Mouse (Mus musculus) 3134 (cell line): ENCODE data around the gene Oog4.
"Not testable (repeated sequence)": the region's sequence is repeated elsewhere in the genome, so short reads cannot be mapped to it uniquely, and the experiment has no call there.

ENCODE experiments used
- DNase-seq: peaks from one replicate; pipeline ENCODE4 v3.0.0-alpha.2; 2011; ENCODE audit warnings: low spot score; ENCODE audit not compliant: insufficient read length; ENCODE audit errors: extremely low read depth

Gene Oog4

DNA sequence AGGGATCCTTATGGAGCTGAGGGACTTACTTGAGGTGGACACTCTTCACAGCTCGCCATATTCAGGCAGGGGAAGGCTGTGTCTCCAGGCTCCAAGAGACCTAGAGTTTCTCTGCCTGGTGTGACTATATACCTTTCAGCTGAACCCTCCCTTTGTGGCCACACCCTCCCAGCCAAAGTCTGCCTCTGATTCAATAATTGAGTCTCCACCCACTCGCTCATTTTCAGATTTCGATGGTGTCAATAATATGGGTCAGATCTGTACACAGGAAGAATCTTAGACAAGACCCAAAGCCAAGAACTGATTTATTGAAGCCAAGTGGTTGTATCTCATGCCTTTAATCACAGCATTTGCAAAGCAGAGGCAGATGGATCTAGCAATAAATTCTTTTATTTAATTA lies at the start of gene Oog4:
TSS of gene Oog4 (minus strand) at position 101 of the 400 bp plus-strand sequence.
- no peak for DNase-seq

DNA sequence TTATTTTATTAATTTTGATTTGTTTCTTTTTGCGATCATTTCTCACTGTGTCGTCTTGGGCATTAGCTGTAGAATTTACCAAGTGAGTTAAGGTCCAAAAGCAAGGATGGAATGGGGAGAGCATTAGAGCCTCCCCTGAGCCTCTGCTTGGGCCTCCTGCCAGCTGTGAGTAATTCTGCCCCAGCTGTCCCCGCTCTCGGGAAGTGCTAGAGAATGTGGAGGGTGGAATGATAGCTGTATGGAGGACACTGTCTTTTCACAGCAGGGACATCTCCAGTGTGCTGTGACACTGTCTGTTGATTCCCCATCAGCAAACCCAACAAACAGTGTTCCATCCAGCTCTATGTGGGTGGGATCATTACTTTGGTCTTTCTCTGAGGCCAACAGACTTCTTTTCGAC lies 23.4 kb downstream of the Oog4 start:
- not testable (repeated sequence) for DNase-seq

DNA sequence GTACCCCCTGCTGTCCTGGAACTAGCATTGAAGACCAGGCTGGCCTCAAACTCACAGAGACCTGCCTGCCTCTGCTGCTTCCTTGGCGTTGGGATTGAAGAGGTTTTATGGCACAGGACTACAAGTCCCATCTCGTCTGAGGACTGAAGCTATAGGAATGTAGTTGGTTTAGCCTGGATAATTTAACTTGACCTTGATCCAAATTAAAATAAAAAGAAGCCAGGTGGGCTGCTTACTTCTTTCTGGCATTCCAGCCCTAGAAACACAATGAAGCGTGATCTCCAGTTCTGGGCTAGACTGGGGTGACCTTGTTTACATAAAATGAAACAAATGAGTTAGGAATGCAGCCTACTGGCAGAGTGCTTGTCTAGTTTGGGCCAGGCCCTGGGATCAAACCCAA lies 36.0 kb downstream of the Oog4 start:
- no peak for DNase-seq

DNA sequence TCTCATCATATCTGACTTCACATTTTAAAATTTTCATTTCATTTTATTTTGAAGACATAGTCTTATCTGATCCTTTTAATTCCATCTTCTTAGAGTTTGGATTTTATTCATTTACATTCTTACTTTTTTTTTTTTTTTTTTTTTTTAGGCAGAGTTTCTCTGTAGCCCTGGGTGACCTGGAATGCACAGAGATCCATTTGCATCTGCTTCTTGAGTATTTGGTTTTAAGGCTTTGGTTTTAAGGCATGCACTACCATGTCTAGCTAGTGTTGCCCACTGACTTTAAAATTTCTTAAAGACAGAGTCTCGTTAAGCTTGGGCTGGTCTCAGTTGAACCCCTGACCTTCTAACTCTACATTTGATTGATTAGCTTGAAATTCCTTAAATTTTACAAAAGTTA lies 36.5 kb downstream of the Oog4 start:
- no peak for DNase-seq

DNA sequence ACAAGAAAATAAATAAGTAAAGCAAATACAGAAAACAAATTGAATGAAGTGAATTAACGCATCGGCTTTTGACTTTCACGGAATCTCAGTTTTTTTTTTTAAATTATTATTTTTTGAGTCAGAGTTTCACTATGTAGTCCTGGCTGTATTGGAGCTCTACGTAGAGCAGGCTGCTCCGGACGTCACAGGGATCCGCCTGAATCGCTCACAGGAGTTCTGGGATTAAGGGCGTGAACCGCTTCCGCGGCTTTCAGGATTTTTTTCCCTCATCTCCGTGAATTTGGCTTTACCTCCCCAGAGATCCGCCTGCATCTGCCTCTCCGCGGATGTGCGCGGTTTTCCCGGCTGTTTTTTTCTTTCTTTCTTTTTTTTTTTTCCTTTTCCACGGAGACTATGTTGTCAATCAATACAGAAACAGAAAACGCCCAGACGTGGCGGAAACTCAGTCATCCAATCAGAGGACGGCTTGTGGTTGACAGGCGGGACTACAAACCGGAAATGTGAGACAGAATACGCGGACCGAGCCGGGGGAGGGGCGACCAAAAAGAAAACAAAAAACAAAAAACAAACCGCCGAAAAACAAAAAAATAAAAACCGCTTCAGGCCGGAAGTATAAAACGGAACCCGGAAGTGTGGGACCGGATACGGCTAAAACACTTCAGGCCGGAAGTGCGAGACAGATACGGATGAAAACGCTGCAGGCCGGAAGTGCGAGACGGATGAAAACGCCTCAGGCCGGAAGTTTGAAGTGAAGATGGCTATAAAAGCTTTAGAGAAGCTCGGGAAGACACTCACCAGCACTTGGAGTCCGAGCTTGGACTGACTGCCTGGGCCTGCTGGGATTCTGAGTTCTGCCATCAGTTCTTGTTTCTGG lies 37.7 kb downstream of the Oog4 start, which contains the start of gene Pramef8:
TSS of gene Pramef8 (plus strand) at position 208 of the 874 bp plus-strand sequence.
- peak; percentile 83 for DNase-seq

DNA sequence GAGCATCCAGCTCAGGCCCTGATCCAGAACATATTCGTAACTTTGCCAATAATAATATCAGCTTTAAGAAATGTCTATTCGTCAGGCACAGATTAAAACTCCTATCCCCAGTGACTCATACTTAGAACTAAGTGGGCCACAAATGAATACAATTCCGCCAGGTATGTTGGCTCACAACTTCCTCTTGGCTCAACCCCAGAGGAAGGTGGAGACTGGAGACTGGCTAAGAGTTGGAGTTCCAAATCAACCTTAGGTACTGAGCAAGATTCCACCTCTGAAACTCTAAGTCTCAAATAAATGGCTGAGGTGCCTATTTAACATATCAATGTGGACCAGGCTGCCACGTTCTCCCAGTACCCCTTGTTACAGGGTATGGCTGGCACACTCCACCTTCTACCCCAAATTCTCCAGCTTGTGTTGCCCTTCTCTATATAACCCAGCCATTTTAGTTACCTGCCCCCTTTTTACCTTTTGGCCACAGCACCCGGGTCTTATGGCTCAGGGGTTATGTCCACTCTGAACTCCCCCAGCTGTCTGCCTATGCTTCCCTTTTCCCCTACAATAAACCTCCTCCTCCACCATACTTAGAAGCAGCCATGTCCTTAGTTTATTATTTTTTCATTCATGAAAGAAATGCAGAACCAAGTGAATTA lies 38.4 kb downstream of the Oog4 start:
- no peak for DNase-seq

DNA sequence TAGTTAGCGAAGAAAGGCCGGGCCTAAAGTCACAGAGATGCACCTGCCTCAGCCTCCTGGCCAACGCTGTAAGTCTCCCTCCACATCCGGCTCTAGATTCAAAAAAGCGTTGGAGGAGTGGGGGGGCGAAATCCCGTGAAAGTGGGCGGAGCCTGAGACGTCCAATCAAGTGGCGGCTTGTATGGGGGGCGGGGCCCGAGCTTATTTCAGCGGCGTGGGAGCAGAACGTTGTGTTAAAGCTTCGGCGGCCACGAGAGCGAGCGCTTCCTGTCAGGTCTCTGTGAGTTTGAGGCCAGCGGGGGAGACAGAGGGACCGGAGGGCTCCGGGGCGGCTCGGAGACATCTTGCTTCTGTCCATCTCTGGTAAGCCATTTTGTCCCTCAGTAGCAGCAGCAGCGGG lies 55.9 kb downstream of the Oog4 start, which contains the start of gene Pramel1:
TSS of gene Pramel1 (plus strand) at position 248 of the 400 bp plus-strand sequence.
- DNase-seq = no peak

DNA sequence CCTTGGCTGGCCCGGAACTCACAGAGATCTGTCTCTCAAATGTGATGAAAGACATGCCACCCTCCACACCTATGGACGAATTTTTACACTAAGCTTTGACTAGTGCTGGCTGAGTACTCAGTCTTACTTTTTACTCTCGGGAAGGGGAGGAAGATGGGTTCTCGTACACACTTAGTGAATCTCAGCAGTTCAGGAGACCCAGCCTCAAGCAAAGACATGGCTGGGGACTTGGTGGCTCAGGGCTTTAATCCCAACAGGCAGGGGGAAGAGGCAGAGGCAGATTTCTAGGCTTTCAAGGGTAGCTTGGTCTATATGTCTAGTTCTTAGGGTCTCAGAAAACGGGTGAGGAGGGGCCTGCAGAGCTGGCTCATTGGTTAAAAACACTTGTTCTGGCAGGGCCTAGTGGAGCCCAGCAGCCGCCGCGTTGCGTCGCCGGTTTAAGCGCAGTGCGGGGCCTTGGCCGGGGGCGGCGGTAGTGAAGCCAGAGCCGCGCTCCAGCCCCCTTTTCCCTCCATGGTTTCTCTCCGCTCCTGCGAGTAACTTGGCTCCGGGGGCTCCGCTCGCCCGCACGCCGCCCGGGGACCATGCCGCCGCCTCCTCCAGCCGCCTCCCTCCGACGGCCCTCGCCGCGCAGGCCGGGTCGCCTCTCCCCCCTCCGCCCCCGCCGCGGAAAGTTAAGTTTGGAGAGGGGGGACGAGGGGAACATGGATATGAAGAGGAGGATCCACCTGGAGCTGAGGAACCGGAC lies 61.0 kb downstream of the Oog4 start:
- DNase-seq = no peak
